Mouse (Mus musculus) kidney, postnatal 0 days (tissue): ENCODE results near the gene Atpaf1. TPM values are rescaled to one million over a fixed set of nuclear protein-coding genes. Genes with fewer than 3 reads are reported as not detected.

Experiments
- ATAC-seq: fragments of 200-750 bp; cut with Nextera tagmentation; replicated peaks from 2 replicates; pipeline ENCODE4 v1.8.0; 2017; ENCODE audit warnings: low read depth, moderate number of reproducible peaks, moderate TSS enrichment, moderate library complexity; ENCODE audit not compliant: low FRiP score
- DNase-seq: peaks from one replicate; pipeline ENCODE4 v3.0.0-alpha.2; 2016; ENCODE audit warnings: low spot score
- H3K27ac ChIP-seq: fragments of 300-500 bp; sonication (generic); 2 replicates; pipeline ENCODE4 v1.5.1; 2014; ENCODE audit warnings: mild to moderate bottlenecking
- H3K27me3 ChIP-seq: fragments of 300-500 bp; sonication (generic); 2 replicates; pipeline ENCODE4 v1.6.1; 2014; ENCODE audit warnings: low read length, mixed read lengths; ENCODE audit not compliant: insufficient read depth
- H3K36me3 ChIP-seq: fragments of 300-500 bp; sonication (generic); 2 replicates; pipeline ENCODE4 v1.6.1; 2014; ENCODE audit warnings: low read length, mixed read lengths; ENCODE audit not compliant: insufficient read depth
- H3K4me1 ChIP-seq: fragments of 300-500 bp; sonication (generic); replicated peaks from 2 replicates; pipeline ENCODE4 v1.6.1; 2014; ENCODE audit warnings: antibody characterized with exemption, low read length, mixed read lengths; ENCODE audit not compliant: insufficient read depth
- H3K4me2 ChIP-seq: fragments of 300-500 bp; sonication (generic); 2 replicates; pipeline ENCODE4 v1.6.1; 2014; ENCODE audit warnings: mild to moderate bottlenecking, low read length, moderate library complexity, mixed read lengths
- H3K4me3 ChIP-seq: fragments of 300-500 bp; sonication (generic); replicated peaks from 2 replicates; pipeline ENCODE4 v1.5.1; 2014; ENCODE audit warnings: low read depth, low read length
- H3K9ac ChIP-seq: fragments of 300-500 bp; sonication (generic); 2 replicates; pipeline ENCODE4 v1.6.1; 2014; ENCODE audit warnings: low read depth, low read length
- H3K9me3 ChIP-seq: fragments of 300-500 bp; sonication (generic); replicated peaks from 2 replicates; pipeline ENCODE4 v1.6.1; 2016; ENCODE audit warnings: low read length, inconsistent platforms, mixed read lengths
- CTCF ChIP-seq: IDR thresholded peaks from 2 replicates; pipeline ENCODE4 v1.5.1; 2016; ENCODE audit warnings: antibody characterized with exemption, low read depth, mild to moderate bottlenecking, moderate library complexity
- WGBS: fragments of 180-500 bp; shearing (Covaris S2); extraction: QIAGEN DNeasy Blood & Tissue Kit; methylation state at CpG from one replicate; pipeline ENCODE4 v1.1.7; 2014; 5-methylcytosine and 5-hydroxymethylcytosine counted together
- polyA plus RNA-seq: library from polyadenylated mRNA; unstranded; fragments of >200 nt; fragmentation: Nextera tagmentation; extraction: Ambion mirVana; gene quantifications from 2 replicates; pipeline ENCODE4 v1.2.1, GENCODE M21; 2015

Gene Atpaf1
- polyA plus RNA-seq, 1 experiment from 2014 or later = 62.1 TPM

- Histone ChIP-seq H3K4me3 (peak overlapping the region; percentile 82), H3K4me2 (peak overlapping the region; percentile 86), H3K4me1 (peaks cover 5% of the 10 kb centered on the region; the same call in 1 of the 2 replicates), H3K9me3 (no peaks in the 10 kb centered on the region), H3K9ac (peak overlapping the region; percentile 83), H3K27ac (peak overlapping the region; percentile 54; the same call in 1 of the 2 replicates), H3K27me3 (no peaks in the 10 kb centered on the region), H3K36me3 (peaks cover 6% of the 10 kb centered on the region; the same call in 1 of the 2 replicates)
- DNase-seq (no peak), ATAC-seq (peak; percentile 58; the same call in 1 of the 2 replicates)
- TF ChIP-seq CTCF = no peak
- WGBS = 46% methylated on average over 7 of the region's 7 CpGs
These were observed 961 bp downstream of the Atpaf1 start for GRCm38 (mm10) chr4:115785511-115786034.

DNA sequence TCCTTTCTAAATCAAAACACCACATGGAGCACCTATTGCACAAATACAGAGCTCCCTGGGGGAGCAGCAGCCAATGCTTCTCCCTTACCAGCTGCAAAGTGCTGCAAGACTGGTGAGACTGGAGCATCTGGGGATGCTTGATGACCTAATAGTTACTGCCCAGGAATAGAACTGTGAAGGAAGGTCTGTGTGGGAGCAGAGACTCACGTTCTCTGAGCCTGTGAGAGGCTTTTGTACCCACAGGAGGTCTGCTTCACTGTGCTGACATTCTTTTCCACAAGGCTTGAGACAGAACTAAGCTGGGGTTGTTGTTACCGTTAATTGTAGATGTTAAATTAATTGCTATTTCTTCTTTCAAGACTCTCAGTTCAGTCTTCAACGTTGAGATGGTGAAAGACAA, 6.3 kb downstream of the Atpaf1 start:
- DNase-seq (no peak), ATAC-seq (no peak)
- H3K9me3 ChIP-seq = no peaks in the 10 kb centered on the region
- H3K4me1 ChIP-seq = peaks cover 2% of the 10 kb centered on the region; the same call in 1 of the 2 replicates
- TF ChIP-seq CTCF = no peak
- no peak overlapping the region for H3K27ac ChIP-seq
- no peak overlapping the region for H3K4me2 ChIP-seq
- no peak overlapping the region for H3K4me3 ChIP-seq
- 70% methylated on average over 3 of the region's 3 CpGs for WGBS
- H3K36me3 ChIP-seq = peaks cover 21% of the 10 kb centered on the region
- no peak overlapping the region for H3K9ac ChIP-seq
- H3K27me3 ChIP-seq = no peaks in the 10 kb centered on the region

GRCm38 (mm10) chr4:115795360-115795759, 10.7 kb downstream of the Atpaf1 start:
- Histone ChIP-seq H3K9me3 (no peaks in the 10 kb centered on the region), H3K36me3 (peaks cover 42% of the 10 kb centered on the region), H3K27ac (no peak overlapping the region), H3K4me1 (no peaks in the 10 kb centered on the region), H3K9ac (no peak overlapping the region), H3K4me3 (no peak overlapping the region), H3K4me2 (no peak overlapping the region), H3K27me3 (no peaks in the 10 kb centered on the region)
- DNase-seq = peak; percentile 41
- WGBS = 39% methylated on average over 3 of the region's 3 CpGs
- no peak for ATAC-seq
- no peak for TF ChIP-seq CTCF

GRCm38 (mm10) chr4:115799981-115800380, 15.4 kb downstream of the Atpaf1 start:
- H3K9me3 ChIP-seq = no peaks in the 10 kb centered on the region
- peaks cover 43% of the 10 kb centered on the region for H3K36me3 ChIP-seq
- H3K4me3 ChIP-seq = no peak overlapping the region
- DNase-seq = no peak
- no peak overlapping the region for H3K27ac ChIP-seq
- H3K4me1 ChIP-seq = no peaks in the 10 kb centered on the region
- H3K9ac ChIP-seq = no peak overlapping the region
- no peak for ATAC-seq
- no peaks in the 10 kb centered on the region for H3K27me3 ChIP-seq
- no peak overlapping the region for H3K4me2 ChIP-seq
- no peak for TF ChIP-seq CTCF
- 76% methylated on average over 3 of the region's 3 CpGs for WGBS

- Histone ChIP-seq H3K9ac (no peak overlapping the region), H3K4me3 (no peak overlapping the region), H3K4me2 (no peak overlapping the region), H3K27ac (no peak overlapping the region), H3K4me1 (no peaks in the 10 kb centered on the region), H3K27me3 (no peaks in the 10 kb centered on the region), H3K9me3 (no peaks in the 10 kb centered on the region), H3K36me3 (peaks cover 28% of the 10 kb centered on the region)
- no peak for DNase-seq
- no peak for TF ChIP-seq CTCF
- ATAC-seq = no peak
- WGBS = 94% methylated on average over 4 of the region's 4 CpGs
These were observed 27.7 kb downstream of the Atpaf1 start for GRCm38 (mm10) chr4:115812326-115812725.

- peaks cover 25% of the 10 kb centered on the region for H3K36me3 ChIP-seq
- H3K27ac ChIP-seq = no peak overlapping the region
- DNase-seq (no peak), ATAC-seq (no peak)
- no peak for TF ChIP-seq CTCF
- 90% methylated on average over 5 of the region's 5 CpGs for WGBS
- H3K9me3 ChIP-seq = no peaks in the 10 kb centered on the region
- H3K4me2 ChIP-seq = no peak overlapping the region
- H3K9ac ChIP-seq = no peak overlapping the region
- no peak overlapping the region for H3K4me3 ChIP-seq
- no peaks in the 10 kb centered on the region for H3K4me1 ChIP-seq
- H3K27me3 ChIP-seq = no peaks in the 10 kb centered on the region
These were observed 31.0 kb downstream of the Atpaf1 start for GRCm38 (mm10) chr4:115815606-115816005.

DNA sequence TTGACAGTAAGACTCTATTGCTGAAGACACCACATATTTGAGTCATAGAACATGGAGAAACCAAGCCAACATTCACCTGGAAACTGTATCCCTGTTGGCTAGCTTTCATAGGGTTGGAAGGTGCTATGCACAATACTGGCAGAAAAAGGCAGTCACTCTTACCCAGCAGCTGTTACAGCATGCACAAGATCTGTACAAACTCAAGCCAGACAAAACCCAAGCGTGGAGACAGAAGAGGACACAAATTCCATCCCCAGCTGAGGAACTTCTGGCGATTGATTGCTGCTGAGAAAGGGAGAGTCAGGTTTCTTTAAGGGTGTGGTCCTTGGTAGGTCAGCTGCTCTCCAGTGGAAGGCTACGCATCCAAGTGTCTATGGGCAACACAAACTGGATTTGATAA, 35.6 kb downstream of the Atpaf1 start:
- DNase-seq = no peak
- no peak overlapping the region for H3K9ac ChIP-seq
- no peak for TF ChIP-seq CTCF
- H3K4me2 ChIP-seq = no peak overlapping the region
- H3K9me3 ChIP-seq = no peaks in the 10 kb centered on the region
- H3K36me3 ChIP-seq = peaks cover 5% of the 10 kb centered on the region; the same call in 1 of the 2 replicates
- no peak for ATAC-seq
- H3K27me3 ChIP-seq = no peaks in the 10 kb centered on the region
- WGBS = 65% methylated on average over 3 of the region's 3 CpGs
- H3K27ac ChIP-seq = no peak overlapping the region
- no peak overlapping the region for H3K4me3 ChIP-seq
- no peaks in the 10 kb centered on the region for H3K4me1 ChIP-seq
